Mouse (Mus musculus) liver, embryonic 18 days (tissue): ENCODE data around the gene Mettl26. TPM values are rescaled to one million over a fixed set of nuclear protein-coding genes. Genes with fewer than 3 reads are reported as not detected.

Source experiments
- polyA plus RNA-seq: library from polyadenylated mRNA; depleted of rRNA; stranded (reverse); fragments of >200 nt; gene quantifications from 2 replicates; pipeline ENCODE4 v1.2.3, GENCODE M21; 2012; rRNA removed

The Mettl26 gene
- 61.8 and 63.8 TPM in 2 replicates for polyA plus RNA-seq

DNA sequence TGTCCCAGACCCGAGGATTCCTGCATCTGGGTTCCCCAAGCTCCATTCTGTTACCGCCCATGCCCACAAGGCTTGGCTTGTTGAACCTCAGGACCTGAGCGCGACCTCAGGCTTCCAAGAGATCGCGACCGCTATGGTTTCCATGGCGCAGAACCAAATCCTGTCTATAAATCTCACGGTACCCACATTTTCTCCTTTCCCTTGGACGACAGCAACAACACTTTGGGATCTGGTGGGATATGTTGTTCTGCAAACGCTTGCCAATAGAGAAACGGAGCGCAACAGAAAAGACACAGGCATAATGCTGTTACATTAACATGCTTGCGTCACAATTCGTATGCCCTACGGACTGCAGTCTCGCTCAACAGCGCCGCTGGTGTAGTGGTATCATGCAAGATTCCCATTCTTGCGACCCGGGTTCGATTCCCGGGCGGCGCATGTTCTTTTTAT lies at the start of gene Mettl26:
TSS of gene Mettl26 (plus strand) at position 354 of the 450 bp plus-strand sequence.

DNA sequence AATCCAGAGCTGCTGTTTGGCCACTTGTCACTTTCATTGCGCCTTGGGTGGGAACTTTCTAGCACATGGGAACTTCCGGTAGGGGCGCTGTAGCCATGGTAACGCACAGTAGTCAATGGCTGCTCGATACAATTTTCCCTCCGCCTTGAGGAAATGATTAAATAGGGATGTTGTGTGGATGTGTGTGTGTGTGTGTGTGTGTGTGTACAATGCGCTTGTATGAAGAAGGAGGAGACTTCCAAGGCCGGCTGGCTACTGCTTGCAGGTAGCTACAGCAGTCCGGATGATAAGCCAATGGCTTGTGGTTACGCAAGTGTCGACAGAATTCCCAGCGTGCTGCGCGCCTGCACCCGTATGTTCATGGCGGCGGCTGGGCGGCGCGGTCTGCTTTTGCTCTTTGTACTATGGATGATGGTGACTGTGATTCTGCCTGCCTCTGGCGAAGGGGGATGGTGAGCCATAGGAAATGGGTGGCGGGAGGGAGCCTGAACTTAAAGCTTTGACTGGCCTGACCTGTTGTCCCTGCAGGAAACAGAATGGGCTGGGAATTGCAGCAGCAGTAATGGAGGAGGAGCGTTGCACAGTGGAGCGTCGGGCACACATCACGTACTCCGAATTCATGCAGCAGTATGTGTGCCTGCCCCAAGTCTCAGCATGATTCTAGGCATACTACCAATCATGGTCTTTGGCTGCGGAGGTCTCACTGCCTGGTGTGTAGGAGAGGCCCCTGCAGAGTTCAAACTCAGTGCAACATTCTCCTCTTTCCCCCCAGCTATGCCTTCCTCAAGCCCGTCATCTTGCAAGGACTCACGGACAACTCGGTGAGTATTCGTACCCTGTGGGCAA lies 45.9 kb upstream of the Mettl26 start, which contains the start of gene Jmjd8:
TSS of gene Jmjd8 (plus strand) at position 156 of the 846 bp plus-strand sequence.

DNA sequence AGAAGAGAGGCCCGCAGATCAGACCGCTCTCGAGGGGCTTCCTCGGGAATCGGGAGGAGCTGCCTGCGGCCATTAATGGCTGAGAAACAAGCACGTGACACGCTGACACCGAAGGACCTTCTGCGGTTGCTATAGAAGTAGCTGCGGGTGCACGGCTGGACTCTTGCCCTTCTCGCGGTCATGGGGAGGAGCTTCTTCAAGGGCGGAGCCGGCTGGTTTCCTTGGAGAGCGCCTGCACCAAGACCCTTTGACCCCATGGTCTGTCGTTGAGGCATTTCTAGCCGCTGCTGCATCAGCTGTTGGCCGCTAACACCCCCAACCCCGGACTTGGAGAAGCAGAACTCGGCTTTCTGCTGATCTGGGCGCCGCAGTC lies 41.6 kb upstream of the Mettl26 start, which contains the start of gene Stub1:
TSS of gene Stub1 (minus strand) at position 114 of the 373 bp plus-strand sequence.

DNA sequence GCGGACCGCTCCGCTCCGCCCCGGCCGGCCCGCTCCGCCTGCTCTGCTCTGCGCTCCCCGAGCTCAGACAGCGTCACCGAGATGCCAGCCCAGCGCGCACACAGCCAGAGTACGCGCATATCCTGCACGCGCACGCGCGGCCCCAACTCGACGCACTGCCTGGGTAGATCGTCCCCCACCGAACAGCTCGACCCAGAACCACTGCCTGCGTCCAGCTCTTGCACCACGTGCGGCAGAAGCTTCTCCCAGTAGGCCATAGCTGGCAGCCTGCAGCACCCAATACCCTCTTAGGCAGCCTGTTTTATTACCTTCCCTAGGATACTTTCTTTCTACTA lies 37.8 kb upstream of the Mettl26 start, which contains the start of gene Rhbdl1:
TSS of gene Rhbdl1 (minus strand) at position 220 of the 335 bp plus-strand sequence.

DNA sequence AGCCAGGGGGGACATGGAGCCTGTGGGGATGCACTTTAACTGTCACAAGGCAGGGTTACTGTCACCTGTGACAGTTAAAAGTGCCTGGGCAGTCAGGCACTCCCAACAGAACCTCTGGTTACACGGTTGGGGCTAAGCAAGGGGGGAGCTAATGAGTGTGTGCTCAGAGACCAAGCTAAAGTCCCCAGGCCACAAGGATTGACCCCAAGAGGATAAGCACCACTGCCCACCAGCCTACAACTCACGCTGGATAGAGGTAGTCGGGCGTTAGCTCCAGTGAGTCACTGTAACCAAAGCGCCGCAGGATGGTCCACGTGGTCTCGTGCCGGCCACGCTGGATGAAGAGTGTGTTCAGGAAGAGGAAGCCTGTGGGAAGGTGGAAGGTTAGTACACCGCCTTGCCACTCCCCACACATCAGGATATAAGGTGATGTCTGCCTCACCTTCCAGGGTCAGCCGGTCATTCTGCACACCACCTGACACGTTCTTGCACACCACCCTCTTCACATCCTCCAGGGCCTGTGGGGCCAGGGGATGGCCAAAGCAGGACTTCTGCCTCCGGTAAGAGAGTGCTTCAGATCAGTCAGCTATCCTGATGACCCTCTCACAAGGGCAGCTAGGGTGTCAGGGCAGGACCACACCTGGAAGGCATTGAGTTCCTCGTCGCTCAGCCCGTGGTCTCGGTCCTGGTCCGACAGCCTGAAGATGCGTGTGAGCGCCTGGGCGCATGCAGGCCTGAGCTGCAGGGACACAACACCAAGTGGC lies 33.6 kb upstream of the Mettl26 start, which contains the start of gene Gm20683:
TSS of gene Gm20683 (minus strand) at position 647 of the 764 bp plus-strand sequence.

DNA sequence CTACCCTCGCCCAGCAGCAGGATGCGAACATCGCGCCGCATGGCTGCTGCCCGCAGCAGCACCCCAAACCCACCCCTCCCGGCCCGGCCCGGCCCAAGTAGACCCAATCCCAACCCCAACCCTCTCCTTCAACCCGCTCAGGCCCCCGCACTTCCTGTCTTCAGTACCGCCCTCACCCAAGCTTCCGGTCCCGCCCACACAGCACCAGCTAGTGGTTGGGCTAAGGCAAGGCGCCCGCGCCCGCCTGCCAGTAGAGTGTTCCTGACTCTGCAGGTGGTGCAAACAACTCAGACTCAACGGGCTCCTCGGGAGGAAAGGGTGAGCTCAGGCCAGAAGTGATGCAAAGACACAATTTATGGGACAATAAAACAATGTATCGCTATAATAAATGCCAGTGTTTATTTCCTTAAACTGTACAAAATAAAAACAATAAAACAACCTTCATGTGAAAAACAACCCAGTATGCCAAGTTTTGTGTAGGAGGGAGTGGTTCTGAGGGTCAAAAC lies 30.4 kb upstream of the Mettl26 start, which contains the start of gene Rhot2:
TSS of gene Rhot2 (minus strand) at position 456 of the 506 bp plus-strand sequence.

DNA sequence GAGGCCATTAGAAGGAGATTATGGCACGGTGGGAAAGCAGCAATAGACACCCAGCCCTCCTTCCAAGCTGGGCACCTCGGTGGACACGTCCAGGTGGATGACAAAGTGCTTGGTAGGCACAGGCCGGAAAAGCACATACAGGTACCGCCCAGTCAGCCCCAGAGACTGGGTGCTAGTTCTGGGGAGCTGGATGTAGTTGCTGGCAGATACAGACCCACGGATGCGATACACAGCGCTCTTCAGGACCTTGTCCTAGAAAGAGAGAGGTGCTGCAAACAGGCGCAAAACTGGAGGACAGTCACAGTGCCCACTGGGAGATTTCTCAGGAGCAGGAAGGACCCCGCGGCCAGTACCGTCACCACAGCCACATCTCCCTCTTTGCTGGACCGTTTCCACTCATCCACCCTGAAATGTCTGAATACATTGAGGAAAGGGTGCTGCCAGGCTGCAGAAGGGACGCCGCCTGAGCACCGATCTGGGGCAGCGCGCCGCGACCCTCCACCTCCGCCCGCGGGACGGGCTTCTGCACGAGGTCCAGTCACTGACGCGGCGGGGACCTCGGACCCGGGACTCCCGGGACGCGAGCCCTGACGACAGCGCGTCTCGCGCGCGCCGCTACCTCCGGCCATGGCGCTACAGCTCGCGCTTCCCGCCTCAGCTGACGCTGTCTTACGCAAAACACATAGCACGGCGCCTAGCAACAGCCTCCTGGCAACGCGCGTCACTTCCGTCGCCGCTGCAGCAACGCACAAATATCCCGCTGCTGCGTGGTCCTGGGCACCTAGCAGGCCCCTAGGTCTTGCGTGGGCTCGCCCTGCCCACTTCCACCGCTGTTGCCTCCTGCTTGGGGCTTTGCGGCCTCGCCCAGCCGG lies 13.8 kb upstream of the Mettl26 start, which contains the start of gene Wdr90:
TSS of gene Wdr90 (minus strand) at position 670 of the 872 bp plus-strand sequence.

DNA sequence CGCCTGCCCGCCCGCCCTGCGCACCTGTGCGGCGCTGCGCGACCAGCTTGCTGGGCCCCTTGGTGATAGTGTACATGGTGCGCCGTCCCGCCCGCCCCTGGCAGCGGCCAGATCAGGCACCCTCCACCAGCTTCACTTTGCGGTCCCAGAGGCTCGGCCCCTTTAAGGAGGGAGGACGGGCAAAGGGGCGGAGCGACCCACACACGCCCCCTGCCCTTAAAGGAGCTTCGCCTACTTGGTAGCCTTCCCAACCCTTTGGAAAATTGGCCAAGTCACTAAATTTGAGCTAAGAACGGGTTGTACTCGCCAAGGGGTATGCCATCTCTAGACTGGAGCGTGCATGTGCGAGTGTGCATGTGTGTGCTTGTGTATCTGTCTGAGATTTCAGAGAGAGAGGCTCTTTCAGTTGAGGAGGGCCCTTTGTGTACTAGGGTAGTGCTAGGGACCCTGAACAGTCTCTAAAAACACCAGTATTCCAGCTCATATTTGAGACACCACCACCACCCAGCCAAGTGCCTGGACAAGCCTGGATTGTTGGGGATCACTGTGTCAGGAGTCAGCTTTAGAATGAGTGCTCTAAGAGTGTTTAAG lies 6.2 kb upstream of the Mettl26 start, which contains the start of gene Mcrip2:
TSS of gene Mcrip2 (minus strand) at position 164 of the 591 bp plus-strand sequence.

DNA sequence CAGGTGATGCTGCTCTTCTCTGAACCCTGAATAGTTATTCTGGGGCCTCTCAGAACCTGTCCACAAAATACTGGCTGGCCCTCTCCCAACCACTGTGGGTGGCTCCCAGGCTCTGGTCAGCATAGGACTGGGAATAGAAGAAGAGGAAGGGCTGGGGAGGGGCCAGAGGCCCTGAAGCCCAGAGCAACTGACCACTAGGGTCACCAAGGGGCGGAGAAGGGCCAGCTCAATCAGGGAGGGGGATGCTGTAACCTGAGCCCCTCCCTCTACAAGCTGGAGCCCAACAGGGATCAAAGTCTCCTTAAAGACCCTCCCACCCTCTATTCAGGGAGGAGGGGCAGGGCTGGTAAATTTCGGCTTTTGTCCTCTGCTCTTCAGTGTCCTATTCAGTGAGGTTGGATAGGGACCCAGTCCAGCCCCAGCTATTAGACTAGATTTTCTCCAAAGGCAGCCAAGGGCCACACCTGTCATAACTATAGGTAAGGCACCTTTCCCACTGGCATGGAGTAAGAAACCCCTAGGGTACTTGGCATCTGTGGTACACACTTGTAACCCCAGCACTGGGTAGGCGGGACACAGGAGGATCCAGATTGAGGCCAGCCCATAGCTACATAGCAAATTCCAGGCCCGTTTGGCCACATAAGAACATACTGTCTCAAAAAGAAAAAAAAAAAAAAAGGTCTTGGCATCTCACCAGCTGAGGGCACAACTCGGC lies 5.5 kb downstream of the Mettl26 start, which contains the start of gene Wfikkn1:
TSS of gene Wfikkn1 (minus strand) at position 663 of the 715 bp plus-strand sequence.

DNA sequence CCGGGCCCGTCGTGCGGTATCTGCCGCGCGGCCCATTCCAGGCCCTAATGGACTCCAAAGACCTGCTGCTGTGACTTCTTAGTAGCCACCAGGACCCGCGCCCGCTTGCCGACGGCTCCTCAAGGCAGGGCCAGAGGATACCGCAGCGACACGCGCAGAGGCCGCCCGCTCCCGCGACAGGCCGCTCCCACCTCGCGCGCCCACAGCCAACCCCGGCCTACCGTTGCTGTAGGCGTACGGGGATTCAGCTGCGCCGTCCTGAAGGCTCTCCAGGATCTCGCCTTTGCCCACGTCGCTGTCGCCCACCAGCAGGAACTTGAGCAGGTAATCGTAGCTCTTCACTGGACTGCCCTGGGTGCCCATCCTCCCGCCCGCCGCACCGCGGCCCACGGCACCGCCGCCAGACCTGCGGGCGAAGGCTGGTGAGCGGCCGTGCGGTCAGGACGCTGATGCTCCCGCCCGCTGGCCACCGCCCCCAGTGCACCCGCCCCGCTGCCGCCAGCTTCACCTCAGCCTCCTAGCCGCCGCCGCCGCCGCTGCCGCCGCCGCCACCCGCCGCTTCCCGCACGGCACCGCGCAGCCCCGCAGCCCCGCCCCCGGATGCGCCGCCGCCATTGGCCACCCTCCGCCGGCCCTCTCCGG lies 44.4 kb downstream of the Mettl26 start, which contains the start of gene Rab40c:
TSS of gene Rab40c (minus strand) at position 584 of the 642 bp plus-strand sequence.

Other genes with a start within 250 kb of the Mettl26 start
- gene Gng13, start 157.9 kb upstream of the Mettl26 start, polyA plus RNA-seq: 0.05 TPM in 1 of 2 replicates, not detected in the other
- gene Chtf18, start 147.7 kb upstream of the Mettl26 start, polyA plus RNA-seq: 5.2 and 6.8 TPM in 2 replicates
- 7.9 and 8.1 TPM in 2 replicates for gene Rpusd1, start 147.4 kb upstream of the Mettl26 start, polyA plus RNA-seq
- not detected in 2 replicates for gene Mslnl, start 139.0 kb upstream of the Mettl26 start, polyA plus RNA-seq
- 8.0 and 9.1 TPM in 2 replicates for gene Msln, start 120.7 kb upstream of the Mettl26 start, polyA plus RNA-seq
- gene Narfl, start 101.3 kb upstream of the Mettl26 start, polyA plus RNA-seq: 10.9 and 12.1 TPM in 2 replicates
- 7.7 and 9.7 TPM in 2 replicates for gene Haghl, start 89.4 kb upstream of the Mettl26 start, polyA plus RNA-seq
- 0.01 and 0.02 TPM in 2 replicates for gene Ccdc78, start 88.5 kb upstream of the Mettl26 start, polyA plus RNA-seq
- gene Fam173a, start 82.2 kb upstream of the Mettl26 start, polyA plus RNA-seq: 45.0 and 49.0 TPM in 2 replicates
- not detected in 2 replicates for gene AC134908.4, start 79.4 kb upstream of the Mettl26 start, polyA plus RNA-seq
- gene Metrn, start 77.9 kb upstream of the Mettl26 start, polyA plus RNA-seq: 13.1 and 16.2 TPM in 2 replicates
- gene Fbxl16, start 66.0 kb upstream of the Mettl26 start, polyA plus RNA-seq: 0.08 TPM in 2 replicates
- 14.1 and 15.5 TPM in 2 replicates for gene Wdr24, start 51.4 kb upstream of the Mettl26 start, polyA plus RNA-seq
- 22.4 and 24.2 TPM in 2 replicates for gene Jmjd8, start 46.2 kb upstream of the Mettl26 start, polyA plus RNA-seq
- 82.1 and 92.4 TPM in 2 replicates for gene Stub1, start 41.7 kb upstream of the Mettl26 start, polyA plus RNA-seq
- 1.3 and 2.0 TPM in 2 replicates for gene Rhbdl1, start 37.8 kb upstream of the Mettl26 start, polyA plus RNA-seq
- 2.9 and 3.8 TPM in 2 replicates for gene Gm20683, start 33.3 kb upstream of the Mettl26 start, polyA plus RNA-seq
- gene Rhot2, start 30.2 kb upstream of the Mettl26 start, polyA plus RNA-seq: 28.3 and 35.9 TPM in 2 replicates
- 8.8 and 9.9 TPM in 2 replicates for gene Wdr90, start 13.6 kb upstream of the Mettl26 start, polyA plus RNA-seq
- gene Mcrip2, start 6.3 kb upstream of the Mettl26 start, polyA plus RNA-seq: 34.5 and 45.2 TPM in 2 replicates
- gene Wfikkn1, start 5.8 kb downstream of the Mettl26 start, polyA plus RNA-seq: 0.13 and 0.16 TPM in 2 replicates
- gene Rab40c, start 44.7 kb downstream of the Mettl26 start, polyA plus RNA-seq: 8.7 and 11.1 TPM in 2 replicates
- 123 and 127 TPM in 2 replicates for gene Pigq, start 69.9 kb downstream of the Mettl26 start, polyA plus RNA-seq
- 2.6 and 3.4 TPM in 2 replicates for gene Nhlrc4, start 69.9 kb downstream of the Mettl26 start, polyA plus RNA-seq
- gene A930017K11Rik, start 77.5 kb downstream of the Mettl26 start, polyA plus RNA-seq: 0.03 and 0.04 TPM in 2 replicates
- 5.2 and 6.5 TPM in 2 replicates for gene Capn15, start 110.7 kb downstream of the Mettl26 start, polyA plus RNA-seq
- 4.6 and 4.8 TPM in 2 replicates for gene Rab11fip3, start 194.5 kb downstream of the Mettl26 start, polyA plus RNA-seq
- gene Decr2, start 215.3 kb downstream of the Mettl26 start, polyA plus RNA-seq: 55.4 and 64.8 TPM in 2 replicates
- 22.5 and 23.4 TPM in 2 replicates for gene Nme4, start 220.5 kb downstream of the Mettl26 start, polyA plus RNA-seq
- 5.3 and 5.6 TPM in 2 replicates for gene Tmem8, start 238.2 kb downstream of the Mettl26 start, polyA plus RNA-seq
- 49.0 and 50.7 TPM in 2 replicates for gene Mrpl28, start 248.4 kb downstream of the Mettl26 start, polyA plus RNA-seq